Mouse (Mus musculus): Measurements from ENCODE around the gene Zswim8. TPM values are rescaled to one million over a fixed set of nuclear protein-coding genes. Genes with fewer than 3 reads are reported as not detected.
"Not testable (repeated sequence)": the region's sequence is repeated elsewhere in the genome, so short reads cannot be mapped to it uniquely, and the experiment has no call there.

Zswim8 gene
- polyA plus RNA-seq, 1 experiment from 2014 or later = 162 TPM

DNA sequence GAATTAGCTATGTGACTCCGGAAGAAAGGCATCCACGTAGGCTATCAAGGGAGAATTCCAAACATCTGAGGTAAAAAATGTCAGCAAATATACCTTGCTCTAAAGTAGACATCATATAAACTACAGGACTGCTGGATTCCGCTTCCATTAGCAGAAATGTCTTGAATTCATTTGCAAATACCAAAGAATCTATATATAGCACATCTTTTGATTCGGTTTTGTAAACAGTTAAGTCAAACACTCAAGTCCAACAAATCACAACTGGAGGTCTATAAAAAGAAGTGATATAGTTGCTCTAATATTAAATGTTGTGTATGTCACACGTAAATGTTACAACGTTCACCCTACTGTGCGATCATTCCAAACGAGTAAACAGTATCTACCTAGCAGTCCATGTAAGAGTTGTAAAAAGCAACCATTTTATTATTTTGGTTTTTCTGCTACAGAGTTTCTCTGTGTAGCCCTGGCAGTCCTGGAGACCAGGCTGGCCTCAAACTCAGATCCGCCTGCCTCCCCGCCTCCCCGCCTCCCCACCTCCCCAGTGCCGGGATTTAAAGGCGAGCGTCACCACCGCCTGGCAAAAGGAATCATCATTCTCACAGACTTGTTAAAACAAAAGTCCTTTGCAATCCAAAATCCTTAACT is 5.1 kb upstream of the Zswim8 start:
- no peaks in the 10 kb centered on the region for H3K27me3 ChIP-seq
- DNase-seq (ENCODE audit: low read depth, low spot score) (no peak), ATAC-seq (no peak)
- ChIA-PET CTCF (no interaction called here), POLR2A (interaction anchor here (1.7 kb wide), 1 partner anchor 9 kb away, joined by 5 read pairs; no protein-coding TSS in a partner anchor)
- no peak for TF ChIP-seq CTCF (IDR thresholded peaks at IDR 0.05)
- in situ Hi-C loops (cut with MboI; ENCODE audit: low pct_unique_long_range_greater_than_20kb) = no loop called here

DNA sequence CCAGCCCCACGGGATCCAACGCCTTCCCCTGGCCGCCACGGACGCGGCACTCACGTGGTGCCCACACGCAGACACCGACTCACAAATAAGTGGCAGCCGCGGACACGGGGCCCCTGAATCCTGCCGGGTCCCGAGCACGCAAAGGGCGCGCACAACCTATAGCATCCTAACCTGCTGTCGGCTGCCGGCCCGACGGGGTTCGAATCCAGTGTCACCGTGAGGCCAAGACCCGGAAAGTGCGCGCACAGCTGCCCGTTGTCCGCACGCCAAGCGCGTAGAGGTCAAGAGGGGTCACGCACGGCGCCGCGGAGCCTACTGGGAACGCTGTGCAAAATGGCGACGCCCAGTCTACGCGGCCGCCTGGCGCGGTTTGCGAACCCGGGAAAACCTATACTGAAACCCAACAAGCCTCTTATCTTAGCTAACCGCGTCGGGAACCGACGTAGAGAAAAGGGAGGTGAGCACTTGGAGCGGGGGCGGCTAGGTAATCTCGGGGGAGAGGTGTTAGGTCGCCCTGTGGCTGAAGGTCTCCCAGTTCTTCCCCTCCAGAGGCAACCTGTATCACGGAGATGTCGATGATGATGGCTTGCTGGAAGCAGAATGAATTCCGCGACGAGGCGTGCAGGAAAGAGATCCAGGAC is 4.5 kb upstream of the Zswim8 start, which contains the start of gene Chchd1:
TSS of gene Chchd1 (plus strand) at position 266 of the 641 bp plus-strand sequence.
- POLR2A ChIA-PET = interaction anchor here (1.7 kb wide), 1 partner anchor 10 kb away, joined by 5 read pairs; no protein-coding TSS in a partner anchor
- no peaks in the 10 kb centered on the region for H3K27me3 ChIP-seq
- CTCF ChIA-PET = no interaction called here
- in situ Hi-C loops (cut with MboI; ENCODE audit: low pct_unique_long_range_greater_than_20kb) = no loop called here
- peak; percentile 42 for ATAC-seq
- DNase-seq (ENCODE audit: low read depth, low spot score) = no peak
- TF ChIP-seq CTCF (IDR thresholded peaks at IDR 0.05) = no peak

DNA sequence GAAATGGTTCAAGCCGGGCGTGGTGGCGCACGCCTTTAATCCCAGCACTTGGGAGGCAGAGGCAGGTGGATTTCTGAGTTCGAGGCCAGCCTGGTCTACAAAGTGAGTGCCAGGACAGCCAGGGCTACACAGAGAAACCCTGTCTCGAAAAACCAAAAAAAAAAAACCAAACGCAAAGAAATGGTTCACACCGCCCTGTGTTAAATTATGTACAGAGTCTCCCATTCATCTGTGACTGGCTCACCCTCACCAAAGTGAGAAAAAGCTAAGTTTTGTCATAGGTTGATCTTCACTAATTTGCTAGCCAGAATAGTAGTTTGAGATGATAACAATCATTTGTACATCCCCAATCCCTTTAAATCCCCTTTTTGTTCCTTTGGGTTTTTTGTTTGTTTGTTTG is 3.9 kb upstream of the Zswim8 start:
- H3K27me3 ChIP-seq; DNase-seq (ENCODE audit: low read depth, low spot score); ATAC-seq; CTCF ChIA-PET; in situ Hi-C loops (cut with MboI; ENCODE audit: low pct_unique_long_range_greater_than_20kb): not testable (repeated sequence)
- POLR2A ChIA-PET = interaction anchor here (1.7 kb wide), 1 partner anchor 10 kb away, joined by 5 read pairs; no protein-coding TSS in a partner anchor

DNA sequence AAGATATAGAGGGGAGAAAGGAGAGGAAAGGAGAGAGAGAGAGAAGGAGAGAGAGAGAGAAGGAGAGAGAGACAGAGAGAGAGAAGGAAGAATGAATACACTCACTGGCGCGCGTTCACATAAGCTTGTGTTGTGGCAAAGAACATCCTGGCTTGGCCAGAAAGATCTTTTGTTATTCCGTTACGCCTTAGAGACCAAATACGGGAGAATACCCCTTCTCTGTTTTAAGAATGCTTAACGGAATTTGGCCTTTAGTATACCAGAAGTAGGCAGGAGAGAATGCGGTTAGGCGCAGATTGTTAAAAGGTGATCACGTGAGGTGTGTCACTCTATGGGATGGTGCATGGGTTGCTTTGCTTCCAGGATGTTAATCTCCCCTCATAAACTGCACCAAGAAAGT is 887 bp downstream of the Zswim8 start:
- TF ChIP-seq CTCF (IDR thresholded peaks at IDR 0.05) = no peak
- no peak for ATAC-seq
- no peak for DNase-seq (ENCODE audit: low read depth, low spot score)
- in situ Hi-C loops (cut with MboI; ENCODE audit: low pct_unique_long_range_greater_than_20kb) = no loop called here
- POLR2A ChIA-PET = interaction anchor here (0.6 to 1.9 kb wide), 6 partner anchors 12 to 326 kb away, joined by 3 to 7 read pairs (median 4); partner anchors contain the start of gene Camk2g
- CTCF ChIA-PET = interaction anchor here (1.4 kb wide), 1 partner anchor 10 kb away, joined by 5 read pairs; no protein-coding TSS in a partner anchor
- no peaks in the 10 kb centered on the region for H3K27me3 ChIP-seq

DNA sequence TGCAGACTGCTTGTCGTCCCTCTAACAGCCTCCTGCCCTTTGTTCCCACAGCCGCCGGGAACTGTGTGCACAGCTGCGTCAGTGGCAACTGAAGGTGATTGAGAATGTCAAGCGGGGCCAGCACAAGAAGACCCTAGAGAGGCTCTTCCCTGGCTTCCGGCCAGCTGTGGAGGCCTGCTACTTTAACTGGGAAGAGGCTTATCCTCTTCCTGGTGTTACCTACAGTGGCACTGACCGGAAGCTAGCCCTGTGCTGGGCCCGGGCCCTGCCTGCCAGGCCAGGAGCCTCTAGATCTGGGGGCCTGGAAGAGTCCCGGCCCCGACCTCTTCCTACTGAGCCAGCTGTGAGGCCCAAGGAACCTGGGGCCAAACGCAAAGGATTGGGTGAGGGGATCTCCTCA is 6.5 kb downstream of the Zswim8 start:
- no peaks in the 10 kb centered on the region for H3K27me3 ChIP-seq
- DNase-seq (ENCODE audit: low read depth, low spot score) = no peak
- ChIA-PET POLR2A (no interaction called here), CTCF (no interaction called here)
- TF ChIP-seq CTCF (IDR thresholded peaks at IDR 0.05) = no peak
- in situ Hi-C loops (cut with MboI; ENCODE audit: low pct_unique_long_range_greater_than_20kb) = no loop called here
- no peak for ATAC-seq

DNA sequence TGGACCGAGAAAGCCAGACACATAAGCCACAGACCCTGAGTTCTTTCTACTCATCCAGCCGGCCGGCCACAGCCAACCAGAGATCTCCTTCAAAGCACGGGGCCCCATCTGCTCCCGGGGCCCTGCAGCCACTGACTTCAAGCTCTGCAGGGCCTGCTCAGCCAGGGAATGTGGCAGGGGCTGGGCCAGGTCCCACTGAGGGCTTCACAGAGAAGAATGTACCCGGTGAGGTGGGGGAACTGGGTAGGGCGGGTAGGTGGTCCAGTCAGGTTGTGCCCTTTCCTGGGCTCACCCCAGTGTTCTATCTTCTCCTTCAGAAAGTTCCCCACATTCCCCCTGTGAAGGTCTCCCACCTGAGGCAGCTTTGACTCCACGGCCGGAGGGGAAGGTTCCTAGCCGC is 11.1 kb downstream of the Zswim8 start:
- H3K27me3 ChIP-seq = no peaks in the 10 kb centered on the region
- no peak for DNase-seq (ENCODE audit: low read depth, low spot score)
- ATAC-seq = no peak
- TF ChIP-seq CTCF (IDR thresholded peaks at IDR 0.05) = no peak
- ChIA-PET CTCF (interaction anchor here (1.7 kb wide), 1 partner anchor 15 kb away, joined by 5 read pairs; no protein-coding TSS in a partner anchor), POLR2A (no interaction called here)
- in situ Hi-C loops (cut with MboI; ENCODE audit: low pct_unique_long_range_greater_than_20kb) = no loop called here

DNA sequence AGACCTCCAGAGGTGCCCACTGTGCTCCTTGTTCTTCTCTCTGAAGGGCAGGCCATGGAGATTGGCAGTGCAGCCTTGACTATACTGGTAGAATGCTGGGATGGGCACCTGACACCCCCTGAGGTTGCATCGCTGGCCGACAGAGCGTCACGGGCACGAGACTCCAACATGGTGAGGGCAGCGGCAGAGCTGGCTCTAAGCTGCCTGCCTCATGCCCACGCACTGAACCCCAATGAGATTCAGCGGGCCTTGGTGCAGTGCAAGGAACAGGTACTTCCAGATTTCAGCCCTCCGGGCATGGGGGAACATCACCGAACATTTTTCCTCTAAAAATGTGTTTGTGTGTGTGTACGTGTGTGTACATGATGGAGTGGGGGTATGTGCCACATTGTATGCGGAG is 12.4 kb downstream of the Zswim8 start:
- in situ Hi-C loops (cut with MboI; ENCODE audit: low pct_unique_long_range_greater_than_20kb) = no loop called here
- TF ChIP-seq CTCF (IDR thresholded peaks at IDR 0.05) = no peak
- ATAC-seq (no peak), DNase-seq (ENCODE audit: low read depth, low spot score) (no peak)
- H3K27me3 ChIP-seq = no peaks in the 10 kb centered on the region
- ChIA-PET CTCF (no interaction called here), POLR2A (no interaction called here)

DNA sequence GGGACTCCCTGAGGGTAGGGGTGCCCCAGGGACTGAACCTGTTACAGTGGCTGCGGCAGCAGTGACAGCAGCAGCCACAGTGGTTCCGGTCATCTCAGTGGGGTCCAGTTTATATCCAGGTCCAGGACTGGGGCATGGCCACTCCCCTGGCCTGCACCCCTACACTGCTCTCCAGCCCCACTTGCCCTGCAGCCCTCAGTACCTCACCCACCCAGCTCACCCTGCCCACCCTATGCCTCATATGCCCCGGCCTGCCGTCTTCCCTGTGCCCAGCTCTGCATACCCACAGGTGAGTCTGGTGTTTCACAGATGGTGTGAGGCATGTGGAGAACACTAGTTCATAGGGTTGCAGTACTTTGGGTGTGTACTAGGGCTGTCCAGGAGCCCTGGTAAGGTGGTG is 14.0 kb downstream of the Zswim8 start:
- H3K27me3 ChIP-seq = no peaks in the 10 kb centered on the region
- TF ChIP-seq CTCF (IDR thresholded peaks at IDR 0.05) = no peak
- CTCF ChIA-PET = no interaction called here
- POLR2A ChIA-PET = interaction anchor here (1.4 kb wide), 1 partner anchor 14 kb away, joined by 4 read pairs; the partner anchor contains the start of gene Zswim8
- DNase-seq (ENCODE audit: low read depth, low spot score) (no peak), ATAC-seq (no peak)
- in situ Hi-C loops (cut with MboI; ENCODE audit: low pct_unique_long_range_greater_than_20kb) = no loop called here

DNA sequence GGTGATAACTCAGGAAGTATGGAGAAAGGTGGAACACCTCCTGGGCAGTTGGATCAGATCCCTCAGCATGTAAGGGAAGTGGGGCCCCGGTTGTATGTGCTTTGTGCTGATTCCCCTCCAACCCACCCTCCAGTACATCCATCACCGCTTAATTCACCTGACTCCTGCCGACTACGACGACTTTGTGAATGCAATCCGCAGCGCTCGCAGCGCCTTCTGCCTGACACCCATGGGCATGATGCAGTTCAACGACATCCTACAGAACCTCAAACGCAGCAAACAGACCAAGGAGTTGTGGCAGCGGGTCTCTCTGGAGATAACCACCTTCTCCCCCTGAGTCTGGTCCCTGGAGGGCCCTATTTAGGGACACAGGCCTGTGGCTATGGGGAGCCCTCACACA is 15.7 kb downstream of the Zswim8 start:
- ChIA-PET CTCF (interaction anchor here (1.5 to 1.8 kb wide), 2 partner anchors 10 to 14 kb away, joined by 6 to 7 read pairs; no protein-coding TSS in a partner anchor), POLR2A (no interaction called here)
- ATAC-seq (no peak), DNase-seq (ENCODE audit: low read depth, low spot score) (no peak)
- TF ChIP-seq CTCF (IDR thresholded peaks at IDR 0.05) = no peak
- in situ Hi-C loops (cut with MboI; ENCODE audit: low pct_unique_long_range_greater_than_20kb) = no loop called here
- no peaks in the 10 kb centered on the region for H3K27me3 ChIP-seq

DNA sequence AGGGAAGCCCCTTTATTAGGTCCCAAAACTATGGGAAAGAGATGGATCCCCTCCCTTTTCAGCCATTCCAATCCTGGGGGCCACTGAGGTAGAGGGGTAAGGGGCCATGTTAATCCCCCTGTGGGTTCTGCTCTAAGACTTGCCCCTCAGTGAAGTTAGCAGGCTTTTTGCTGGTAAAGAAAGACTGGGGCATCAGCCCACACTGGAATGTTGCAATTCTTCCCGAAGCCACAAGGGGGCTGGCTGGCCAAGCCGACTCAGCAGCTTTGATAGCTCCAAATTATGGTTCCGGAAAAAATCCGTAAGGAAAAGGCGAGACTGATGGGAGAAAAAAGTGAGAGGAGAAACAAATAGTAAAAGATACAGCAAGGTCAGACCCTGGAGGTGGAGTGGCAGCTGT is 16.7 kb downstream of the Zswim8 start:
- no peak for TF ChIP-seq CTCF (IDR thresholded peaks at IDR 0.05)
- POLR2A ChIA-PET = no interaction called here
- CTCF ChIA-PET = interaction anchor here (1.5 to 1.8 kb wide), 2 partner anchors 9 to 13 kb away, joined by 6 to 7 read pairs; no protein-coding TSS in a partner anchor
- in situ Hi-C loops (cut with MboI; ENCODE audit: low pct_unique_long_range_greater_than_20kb) = no loop called here
- no peaks in the 10 kb centered on the region for H3K27me3 ChIP-seq
- ATAC-seq (no peak), DNase-seq (ENCODE audit: low read depth, low spot score) (no peak)
